7 mouse cellular contexts compared by ENCODE assay signal in the genomic region with DNA sequence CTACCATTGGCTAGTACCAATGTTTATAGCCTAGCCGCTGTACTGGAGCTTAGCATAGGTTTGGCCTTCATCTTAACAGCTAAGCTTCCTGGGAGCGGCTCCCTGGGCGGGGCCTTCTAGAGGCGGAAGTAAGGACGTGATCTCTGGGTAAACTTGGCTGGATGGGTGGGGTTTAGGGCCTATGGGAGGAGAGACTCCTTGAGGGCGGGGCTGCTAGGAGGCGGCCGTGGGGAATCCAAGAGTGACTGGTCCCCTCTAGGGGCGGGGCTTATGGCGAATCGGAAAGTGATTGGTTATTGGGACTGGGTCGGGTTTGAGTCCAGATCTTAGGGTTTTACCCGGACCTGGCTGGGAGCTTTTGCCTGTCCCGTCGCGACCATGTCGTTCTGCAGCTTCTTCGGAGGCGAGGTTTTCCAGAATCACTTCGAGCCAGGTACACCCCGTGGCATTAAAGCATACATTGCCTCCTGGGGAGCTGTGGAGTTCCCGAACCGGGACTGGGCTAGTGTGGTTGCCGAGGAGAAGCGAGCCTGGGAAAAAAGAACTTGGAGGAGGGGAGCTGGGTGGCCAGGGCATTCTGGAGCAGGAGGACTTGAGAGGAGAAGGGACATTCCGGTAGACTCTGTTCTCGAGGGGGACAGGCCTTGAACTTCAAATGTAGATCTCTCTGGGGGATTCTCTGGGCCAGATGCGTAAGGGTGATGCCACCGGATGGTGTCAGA. TPM values are rescaled to one million over a fixed set of nuclear protein-coding genes. Genes with fewer than 3 reads are reported as not detected.
A peak's percentile ranks its signal among the peaks of the same experiment; 100 is the strongest.
DNase-seq lines count a peak whose midpoint lies in the region; ATAC-seq lines count a peak whose summit lies in the region.

A gene (plus strand): TSS at position 313 of the 722 bp plus-strand sequence.

- H3K9ac ChIP-seq in intestine, embryonic 16.5 days (ENCODE audit: low read depth, low read length) = peak within 1 kb of the TSS; percentile 81
- H3K9ac ChIP-seq in midbrain, embryonic 11.5 days (ENCODE audit: low read length) = peak within 1 kb of the TSS; percentile 68

- no peaks in the 10 kb centered on the region for H3K9me3 ChIP-seq in intestine, embryonic 16.5 days (ENCODE audit: control insufficient read depth, low read length)
- H3K9me3 ChIP-seq in midbrain, embryonic 11.5 days (ENCODE audit: control insufficient read depth, low read length) = no peaks in the 10 kb centered on the region

- H3K4me2 ChIP-seq in intestine, embryonic 16.5 days (ENCODE audit: low read depth, low read length) = peak within 1 kb of the TSS; percentile 91
- H3K4me2 ChIP-seq in midbrain, embryonic 11.5 days = peak within 1 kb of the TSS; percentile 90

- ATAC-seq in intestine, embryonic 16.5 days = peak; percentile 97
- ATAC-seq in midbrain, embryonic 11.5 days (ENCODE audit: low FRiP score) = peak; percentile 98

- no peaks in the 10 kb centered on the region for H3K36me3 ChIP-seq in intestine, embryonic 16.5 days (ENCODE audit: control insufficient read depth, insufficient read depth, low read length)
- no peaks in the 10 kb centered on the region for H3K36me3 ChIP-seq in midbrain, embryonic 11.5 days (ENCODE audit: control insufficient read depth, insufficient read depth, low read length)

- intact Hi-C loops in left cerebral cortex, postnatal 36 days (cut with DNase I) = no loop called here

- peak within 1 kb of the TSS; percentile 83 for H3K27ac ChIP-seq in intestine, embryonic 16.5 days (ENCODE audit: low read length)
- no peak within 1 kb of the TSS for H3K27ac ChIP-seq in midbrain, embryonic 11.5 days (ENCODE audit: low read depth, low read length)

- peaks cover 18% of the 10 kb centered on the region for H3K4me1 ChIP-seq in intestine, embryonic 16.5 days (ENCODE audit: control insufficient read depth, insufficient read depth, low read length)
- peaks cover 11% of the 10 kb centered on the region for H3K4me1 ChIP-seq in midbrain, embryonic 11.5 days (ENCODE audit: control insufficient read depth, insufficient read depth, low read length)

- WGBS in intestine, embryonic 16.5 days = under 1% methylated on average over 29 of the region's 29 CpGs
- WGBS in midbrain, embryonic 11.5 days = 1% methylated on average over 29 of the region's 29 CpGs

- H3K4me3 ChIP-seq in intestine, embryonic 16.5 days (ENCODE audit: low read length) = peak within 1 kb of the TSS; percentile 71
- peak within 1 kb of the TSS; percentile 56 for H3K4me3 ChIP-seq in midbrain, embryonic 11.5 days (ENCODE audit: low read depth, low read length)

- no peaks in the 10 kb centered on the region for H3K27me3 ChIP-seq in intestine, embryonic 16.5 days (replicated peaks; ENCODE audit: control insufficient read depth, insufficient read depth, low read length)
- no peaks in the 10 kb centered on the region for H3K27me3 ChIP-seq in midbrain, embryonic 11.5 days (ENCODE audit: control insufficient read depth, insufficient read depth, low read length)

- peak; percentile 98 for DNase-seq in adrenal gland, adult 8-10 months
- DNase-seq in embryo, embryonic 9.5 days (ENCODE audit: extremely low spot score) = peak; percentile 96
- DNase-seq in gastrocnemius, postnatal 4 days (ENCODE audit: low spot score in 2 of 2) = peak; percentile 84 to 95
- DNase-seq in left cerebral cortex, postnatal 36 days (ENCODE audit: low spot score in 2 of 2) = peak; percentile 88 to 90
- peak; percentile 98 for DNase-seq in midbrain, embryonic 11.5 days (ENCODE audit: low spot score, missing footprints)
- DNase-seq in skeletal muscle tissue, adult 2 months (ENCODE audit: low read depth, low spot score) = peak; percentile 98

RNA-seq across cellular contexts. Expression of the gene that starts here (rescaled TPM):
- total RNA-seq in adrenal gland, adult 8-10 months (2022) = 10 to 100 TPM; 87.3 to 91.3 (median 89.0) TPM
- total RNA-seq in gastrocnemius, postnatal 4 days (2021) = 100 to 1,000 TPM in 1 of 2 experiments, 10 to 100 TPM in 1; 91.8 to 101 TPM
- 28.8 and 32.8 TPM in 2 replicates for polyA plus RNA-seq in intestine, embryonic 16.5 days (2015; fragmentation: Nextera tagmentation; extraction: Ambion mirVana)
- 10 to 100 TPM; 36.4 to 46.7 TPM for total RNA-seq in left cerebral cortex, postnatal 36 days (2021)
- 19.2 and 23.0 TPM in 2 replicates for polyA plus RNA-seq in midbrain, embryonic 11.5 days (2014; fragmentation: Nextera tagmentation; extraction: Ambion mirVana)
